Mouse (Mus musculus): Measurements from ENCODE around the gene Kif1c.
"Not testable (repeated sequence)": the region's sequence is repeated elsewhere in the genome, so short reads cannot be mapped to it uniquely, and the experiment has no call there.

Kif1c gene

GRCm38 (mm10) chr11:70742581-70743459 lies 42.5 kb downstream of the Kif1c start:
- DNase-seq (ENCODE audit: low read depth, low spot score): no peak

GRCm38 (mm10) chr11:70745636-70746035 lies 45.3 kb downstream of the Kif1c start:
- no peak for DNase-seq (ENCODE audit: low read depth, low spot score)

GRCm38 (mm10) chr11:70747876-70748545 lies 47.7 kb downstream of the Kif1c start:
- DNase-seq (ENCODE audit: low read depth, low spot score): no peak

- DNase-seq (ENCODE audit: low read depth, low spot score): no peak
These were observed 52.1 kb downstream of the Kif1c start for GRCm38 (mm10) chr11:70752337-70753017.

DNA sequence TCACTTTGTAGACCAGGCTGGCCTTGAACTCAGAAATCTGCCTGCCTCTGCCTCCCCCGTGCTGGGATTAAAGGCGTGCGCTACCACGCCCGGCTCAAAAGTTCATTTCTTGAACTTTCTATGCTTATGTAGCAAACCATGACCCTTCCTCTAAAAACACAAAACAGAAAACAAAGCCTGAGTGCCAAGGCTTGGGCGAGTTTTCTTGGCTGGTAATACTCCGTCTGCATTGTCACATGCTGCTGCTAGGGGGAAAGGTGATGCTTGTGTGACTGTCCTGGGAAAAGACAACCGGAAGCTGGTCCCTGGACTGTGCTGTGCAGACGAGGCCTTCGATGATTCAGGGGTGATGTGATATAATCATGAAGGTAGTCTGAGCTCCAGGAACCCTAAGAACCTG lies 52.8 kb downstream of the Kif1c start:
- DNase-seq (ENCODE audit: low read depth, low spot score): no peak

DNA sequence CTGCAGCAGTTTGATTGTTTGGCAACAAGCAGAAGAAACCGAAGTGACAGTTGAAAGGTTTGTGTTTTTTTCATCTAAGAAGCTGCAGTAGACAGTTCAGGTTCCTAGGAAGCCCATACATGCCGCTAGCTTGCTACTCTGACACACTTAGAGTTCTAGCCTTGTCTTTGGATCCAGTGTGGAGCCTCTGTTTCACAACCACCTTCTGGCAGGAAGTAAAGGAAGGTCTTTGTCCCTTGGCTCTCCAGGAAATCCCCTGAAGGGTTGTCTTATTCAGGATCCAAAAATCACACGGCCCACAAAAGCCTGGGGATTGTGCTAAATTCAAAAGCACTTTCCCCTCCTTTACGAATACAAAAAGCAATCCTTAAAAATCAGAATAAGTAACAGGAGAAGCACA lies 54.1 kb downstream of the Kif1c start:
- DNase-seq (ENCODE audit: low read depth, low spot score): no peak

DNA sequence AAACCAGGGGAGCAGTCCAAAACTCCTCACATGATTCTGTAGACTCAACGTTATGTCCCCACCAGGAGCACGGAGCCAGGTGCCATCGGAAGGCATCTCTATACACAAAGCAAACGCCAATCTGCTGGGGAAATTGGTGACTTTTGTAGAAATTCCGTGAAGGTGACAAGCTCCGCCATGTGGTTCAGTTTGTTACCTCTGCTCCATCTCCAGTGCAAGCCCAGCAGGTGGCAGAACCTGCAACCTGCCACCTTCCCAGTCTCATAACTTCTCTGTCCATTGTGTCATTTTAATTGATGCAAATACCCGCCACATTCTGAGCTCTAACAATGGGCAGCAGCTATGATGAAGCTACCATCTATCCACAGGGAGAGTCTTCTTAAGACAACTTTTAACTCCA lies 54.6 kb downstream of the Kif1c start:
- DNase-seq (ENCODE audit: low read depth, low spot score): no peak

DNA sequence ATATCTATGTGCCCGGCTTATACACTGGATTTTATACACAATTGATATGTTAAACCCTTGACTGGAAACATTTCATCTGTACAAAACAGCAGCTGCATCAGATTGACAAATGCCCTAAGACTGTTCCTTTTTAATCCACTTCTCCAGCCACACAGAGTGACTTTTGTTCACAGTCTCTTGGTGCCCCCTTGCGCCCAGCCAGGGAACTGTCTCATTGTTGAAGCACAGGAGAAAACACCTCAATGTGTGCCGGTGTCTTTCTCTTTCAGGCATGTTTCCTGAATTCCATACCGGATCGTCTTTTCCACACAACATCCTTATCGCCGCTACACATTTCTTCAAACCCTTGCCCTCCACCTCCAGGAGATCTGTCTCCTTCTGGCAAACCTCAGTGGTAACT lies 55.3 kb downstream of the Kif1c start:
- peak; percentile 58 for DNase-seq (ENCODE audit: low read depth, low spot score)

- not testable (repeated sequence) for DNase-seq (ENCODE audit: low read depth, low spot score)
These were observed 60.1 kb downstream of the Kif1c start for GRCm38 (mm10) chr11:70760446-70760845.

GRCm38 (mm10) chr11:70762641-70763040 lies 62.3 kb downstream of the Kif1c start:
- DNase-seq (ENCODE audit: low read depth, low spot score): no peak

DNA sequence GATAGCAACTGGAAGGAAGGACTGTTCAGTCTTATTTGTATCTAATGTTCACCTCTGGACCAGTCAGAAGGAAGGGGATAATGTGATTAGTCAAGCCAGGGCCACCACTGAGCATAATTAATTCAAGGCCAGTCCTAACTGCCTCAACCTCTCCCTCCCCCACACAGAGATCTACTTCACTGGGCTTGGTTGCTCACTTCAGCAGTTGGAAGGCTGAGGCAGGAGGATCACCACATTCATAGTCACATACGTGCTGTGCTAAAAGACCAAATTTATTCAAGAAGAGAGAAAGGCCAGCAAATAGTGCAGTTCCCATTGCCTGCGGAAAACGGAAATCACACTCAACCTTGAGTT lies 63.2 kb downstream of the Kif1c start:
- DNase-seq (ENCODE audit: low read depth, low spot score): no peak

DNA sequence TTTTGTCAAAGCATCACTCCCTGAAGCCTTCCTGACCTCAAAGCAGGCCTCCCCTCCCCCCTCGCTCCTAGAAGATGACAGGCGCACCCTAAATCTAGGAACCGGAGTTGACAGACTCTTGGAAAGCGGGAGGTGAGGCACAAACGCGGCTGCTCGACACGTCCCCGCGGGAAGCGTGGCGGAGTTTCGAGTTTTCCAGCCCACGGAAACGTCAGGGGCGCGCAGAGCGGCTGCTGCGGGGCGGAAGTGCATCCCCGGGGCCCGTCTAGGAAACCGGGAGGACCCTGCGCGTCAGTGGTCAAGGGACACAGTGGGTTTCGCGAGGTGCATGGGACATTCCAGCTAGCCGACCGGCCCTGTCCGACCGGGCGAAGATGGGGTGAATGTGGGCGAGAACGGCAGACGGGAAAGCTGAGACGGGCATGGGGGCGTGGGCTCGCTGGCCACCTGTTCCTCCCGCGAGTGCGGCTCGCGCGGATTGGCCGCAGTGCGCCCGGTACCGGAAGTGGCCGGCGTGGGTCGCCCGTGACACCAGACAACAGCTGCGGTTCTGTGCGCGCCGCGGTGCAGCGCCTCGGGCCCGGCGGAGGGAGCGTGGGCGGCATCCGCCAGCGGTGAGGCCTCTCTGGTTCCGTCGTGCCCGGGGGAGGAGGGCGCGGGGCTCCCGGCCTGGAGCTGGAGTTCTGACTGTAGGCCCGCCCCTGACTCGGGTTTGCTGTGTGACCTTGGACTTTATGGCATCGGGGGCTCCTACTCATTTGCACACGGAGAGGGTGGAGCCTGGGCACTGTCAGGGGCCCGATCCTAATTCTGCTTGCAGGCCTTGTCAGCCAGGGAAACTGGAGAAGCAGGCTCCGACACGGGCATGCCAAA lies 63.8 kb downstream of the Kif1c start, which contains the start of gene Zfp3:
Gene Zfp3 (plus strand): TSS at position 274 of the 873 bp plus-strand sequence.
- peak; percentile 73 for DNase-seq (ENCODE audit: low read depth, low spot score)

- DNase-seq (ENCODE audit: low read depth, low spot score): peak; percentile 54
These were observed 65.6 kb downstream of the Kif1c start for GRCm38 (mm10) chr11:70765776-70766445.

DNA sequence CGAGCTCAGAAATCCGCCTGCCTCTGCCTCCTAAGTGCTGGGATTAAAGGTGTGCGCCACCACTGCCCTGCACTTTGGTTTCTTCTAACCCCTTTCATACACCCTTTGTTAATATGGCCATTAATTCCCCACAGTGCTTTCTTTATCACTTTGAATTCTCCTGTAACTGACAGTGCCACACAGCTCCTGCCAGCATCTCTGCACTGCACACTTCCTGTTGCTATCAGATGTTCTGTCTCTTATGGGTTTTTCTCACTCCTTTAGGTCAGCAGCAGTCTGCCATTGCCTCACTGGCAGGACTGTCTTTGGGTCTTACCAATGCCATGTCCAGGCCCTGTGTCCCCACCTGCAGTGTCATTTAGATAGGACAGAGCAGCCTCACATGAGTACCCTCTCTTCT lies 70.5 kb downstream of the Kif1c start:
- no peak for DNase-seq (ENCODE audit: low read depth, low spot score)

DNA sequence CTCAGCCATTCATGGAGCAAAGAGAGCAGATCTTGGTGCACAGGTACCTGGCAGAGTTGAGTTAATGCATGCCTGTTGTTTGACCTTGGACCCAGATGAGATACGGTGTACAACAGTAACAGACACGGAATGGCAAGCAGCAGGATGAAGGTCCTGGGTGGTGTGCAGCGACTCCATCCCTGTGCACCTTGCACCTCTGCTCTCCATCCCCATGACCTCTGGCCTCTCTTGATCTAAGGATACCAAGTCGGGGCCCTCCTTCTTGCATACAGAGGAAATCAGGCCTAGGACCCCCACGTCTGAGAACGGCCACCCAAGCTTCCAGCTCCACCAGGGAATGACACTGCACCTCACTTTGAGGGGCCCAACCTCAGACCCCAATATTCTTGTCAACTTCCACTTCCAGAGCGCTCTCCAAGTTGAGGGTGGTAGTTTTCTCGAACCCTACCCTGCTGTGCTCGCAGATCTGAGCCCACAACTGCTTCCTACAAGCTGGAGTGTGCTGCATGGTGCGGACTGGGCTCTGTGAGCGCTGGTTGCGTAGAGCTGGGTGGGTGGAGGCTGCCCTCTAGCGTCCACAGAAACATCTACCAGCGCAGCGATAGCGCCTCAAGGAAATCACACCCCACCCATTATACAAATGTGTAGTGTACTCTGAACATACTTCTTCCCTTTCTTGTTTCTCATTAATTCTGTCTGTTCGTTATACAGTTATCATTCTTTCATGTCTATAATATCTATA lies 76.7 kb downstream of the Kif1c start:
- peak; percentile 59 for DNase-seq (ENCODE audit: low read depth, low spot score)

DNA sequence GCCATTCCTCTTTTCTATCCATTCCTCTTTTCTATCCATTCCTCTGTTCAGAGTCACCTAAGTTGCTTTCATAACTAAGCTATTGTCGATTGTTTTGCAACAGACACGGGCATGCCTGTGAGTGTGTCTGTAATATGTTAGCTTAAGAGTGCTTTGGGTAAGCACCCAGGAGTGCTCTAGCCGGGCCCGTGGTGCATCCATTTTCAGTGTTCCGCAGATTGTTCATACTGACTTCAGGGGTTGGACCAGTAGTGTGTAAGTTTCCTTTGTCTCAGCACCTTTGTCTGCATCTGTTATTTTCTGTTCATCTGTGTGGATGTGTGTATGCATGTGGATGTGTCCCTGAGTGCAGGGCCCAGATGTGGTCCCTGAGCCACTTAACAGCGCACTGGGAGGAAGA lies 77.3 kb downstream of the Kif1c start:
- no peak for DNase-seq (ENCODE audit: low read depth, low spot score)

DNA sequence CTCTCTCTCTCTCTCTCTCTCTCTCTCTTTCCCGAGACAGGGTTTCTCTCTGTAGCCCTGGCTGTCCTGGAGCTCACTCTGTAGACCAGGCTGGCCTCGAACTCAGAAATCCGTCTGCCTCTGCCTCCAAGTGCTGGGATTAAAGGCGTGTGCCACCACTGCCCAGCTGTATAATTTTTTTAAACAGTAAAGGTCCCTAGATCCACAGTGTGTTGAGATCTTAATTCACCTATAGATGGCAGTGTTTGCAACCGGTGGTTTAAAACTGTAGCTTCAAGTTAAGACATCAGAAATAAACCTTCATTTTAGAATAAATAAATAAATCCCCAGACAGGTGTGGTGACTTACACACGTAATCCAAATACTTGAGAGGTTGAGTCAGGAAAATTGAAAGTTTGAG lies 77.7 kb downstream of the Kif1c start:
- DNase-seq (ENCODE audit: low read depth, low spot score): not testable (repeated sequence)

All from skeletal muscle tissue, adult 2 months (tissue).